Mouse (Mus musculus): ENCODE measurements around the gene Moap1.
A peak's percentile ranks its signal among the peaks of the same experiment; 100 is the strongest.

DNA sequence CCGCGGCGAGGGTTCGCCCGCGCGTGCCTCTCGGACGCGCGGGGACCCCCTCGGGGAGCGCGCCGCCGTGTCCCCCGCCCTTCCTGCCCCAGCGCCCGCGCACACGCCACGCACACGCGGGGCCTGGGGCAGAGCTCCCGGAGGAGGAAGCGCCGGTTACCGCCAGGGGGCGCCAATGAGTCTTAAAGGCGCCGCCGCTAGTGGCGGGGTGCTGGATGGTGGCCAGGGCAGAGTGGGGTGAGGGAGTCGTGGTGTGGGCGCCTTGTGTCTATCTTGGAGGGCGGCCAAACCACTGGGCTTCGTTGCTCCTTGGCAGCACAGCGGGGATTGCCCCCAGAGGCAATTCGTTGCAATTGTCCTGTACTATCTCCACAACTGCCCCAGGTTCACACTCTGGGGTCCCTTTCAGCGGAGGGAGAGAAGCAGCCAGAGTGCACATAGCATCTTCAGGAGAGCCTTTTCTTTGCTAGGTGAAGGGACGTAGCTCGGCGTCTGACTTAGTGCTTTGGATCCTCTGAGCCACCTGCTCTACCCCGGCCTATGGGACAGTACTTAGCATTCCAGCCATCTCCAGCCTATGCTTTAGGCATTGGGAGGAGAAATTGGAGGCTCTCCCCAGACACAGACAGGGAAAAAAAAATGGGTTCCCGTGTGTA, 38.1 kb downstream of the Moap1 start:
- TF ChIP-seq CTCF (IDR thresholded peaks at IDR 0.05; ENCODE audit: control insufficient read depth, insufficient read depth, low read length): peak; percentile 64
- no peak for TF ChIP-seq POLR2A (IDR thresholded peaks at IDR 0.05; ENCODE audit: borderline replicate concordance, control insufficient read depth, low read depth, low read length)

Data from bone marrow, adult 2 months (tissue).